Mouse (Mus musculus) frontal cortex, postnatal 36 days (tissue): ENCODE measurements around the gene Fkbp5.
A peak's percentile ranks its signal among the peaks of the same experiment; 100 is the strongest.
"Not testable (repeated sequence)": the region's sequence is repeated elsewhere in the genome, so short reads cannot be mapped to it uniquely, and the experiment has no call there.

Experiments
- DNase-seq, 2 experiments: peaks; one replicate each; pipeline ENCODE4 v3.0.0; 2022; ENCODE audit warnings: low spot score in 2 of 2

Fkbp5 gene

DNA sequence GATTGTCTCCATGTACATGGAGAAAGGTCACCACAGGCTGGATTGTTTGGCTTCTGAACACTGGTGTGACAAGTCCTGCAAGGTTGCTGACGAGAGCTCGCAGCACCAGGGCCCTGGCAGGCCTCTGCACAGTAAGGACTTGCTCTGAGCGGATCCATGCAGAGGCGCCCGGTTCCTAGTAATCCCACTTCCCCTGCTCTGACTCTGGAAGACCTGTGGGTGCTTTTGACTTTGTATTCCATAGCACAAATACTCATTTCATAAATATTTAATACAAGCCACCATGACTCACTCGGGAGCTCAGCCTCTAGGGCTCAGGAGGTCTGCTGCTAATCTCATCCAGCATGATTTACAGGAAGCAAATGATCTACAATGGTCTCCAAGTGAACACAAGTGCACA is 97.7 kb downstream of the Fkbp5 start:
- DNase-seq = no peak

DNA sequence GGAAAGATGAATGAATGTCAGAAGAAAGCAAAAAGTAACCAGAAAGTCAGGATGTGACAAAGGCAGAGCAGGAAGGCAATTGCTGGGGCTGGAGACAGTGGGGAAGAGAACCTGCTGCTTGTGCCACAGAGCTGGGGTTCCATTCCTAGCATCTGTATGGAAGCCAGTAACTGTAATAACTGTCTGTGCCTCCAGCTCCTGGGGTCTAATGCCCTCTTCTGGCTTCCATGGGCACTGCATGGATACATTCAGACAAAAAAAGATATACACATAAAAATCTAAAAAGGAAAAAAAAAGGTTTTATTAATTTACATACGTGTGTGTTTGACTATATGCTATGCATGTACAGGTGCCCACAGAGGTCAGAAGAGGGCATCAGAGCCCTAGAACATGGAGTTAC is 98.4 kb downstream of the Fkbp5 start:
- no peak for DNase-seq

DNA sequence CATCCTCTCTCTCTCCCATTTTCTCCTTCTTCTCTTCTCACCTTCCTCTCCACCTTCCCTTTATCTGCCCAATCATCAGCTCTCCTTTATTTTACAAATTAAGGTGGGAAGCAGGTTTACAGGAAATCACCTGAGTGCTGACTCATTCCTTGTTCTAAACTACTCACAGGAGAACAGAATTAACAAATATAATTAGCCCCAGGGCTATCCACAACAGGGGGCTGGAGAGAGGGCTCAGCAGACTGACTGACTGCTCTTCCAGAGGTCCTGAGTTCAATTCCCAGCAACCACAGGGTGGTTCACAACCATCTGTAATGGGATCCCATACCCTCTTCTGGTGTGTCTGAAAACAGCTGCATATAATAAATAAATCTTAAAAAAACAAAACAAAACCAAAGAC is 98.8 kb downstream of the Fkbp5 start:
- not testable (repeated sequence) for DNase-seq

DNA sequence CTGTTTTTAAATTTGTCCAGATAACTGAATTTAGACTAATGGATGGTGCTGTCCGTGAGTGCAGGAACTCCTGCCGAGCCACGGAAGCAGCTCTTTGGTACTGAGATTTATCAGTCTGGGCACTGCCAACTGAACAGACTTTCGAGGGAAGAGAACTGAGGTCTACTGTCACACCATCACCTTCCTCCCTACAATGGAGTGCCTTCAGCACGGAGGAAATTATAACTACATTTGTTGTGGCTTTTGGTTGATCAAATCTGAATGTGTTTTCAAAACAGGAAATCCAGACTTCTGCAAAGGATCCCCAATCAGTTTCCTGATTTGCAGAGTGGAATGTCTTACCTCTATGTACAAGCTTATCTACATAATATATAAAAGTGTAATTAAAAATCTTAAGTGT is 99.6 kb downstream of the Fkbp5 start:
- DNase-seq = no peak

DNA sequence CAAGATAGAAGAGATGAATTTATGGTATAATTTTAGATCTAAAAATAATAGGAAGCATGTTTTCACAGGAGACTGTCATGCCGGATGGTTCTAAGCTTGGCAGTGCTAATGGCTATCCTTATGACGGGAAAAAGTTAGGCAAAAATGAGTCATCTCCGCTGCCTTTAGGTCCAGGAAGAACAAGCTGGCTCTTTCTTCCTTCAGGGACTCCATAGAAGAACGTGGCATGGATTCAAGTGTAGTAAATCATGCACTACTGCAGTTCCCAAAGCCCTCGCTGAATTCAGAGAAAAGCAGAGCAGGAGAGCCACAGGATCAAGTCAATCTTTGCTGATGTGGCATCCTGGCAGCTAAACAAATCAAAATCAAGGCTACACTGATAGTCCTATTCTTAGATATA is 102.1 kb downstream of the Fkbp5 start:
- no peak for DNase-seq

DNA sequence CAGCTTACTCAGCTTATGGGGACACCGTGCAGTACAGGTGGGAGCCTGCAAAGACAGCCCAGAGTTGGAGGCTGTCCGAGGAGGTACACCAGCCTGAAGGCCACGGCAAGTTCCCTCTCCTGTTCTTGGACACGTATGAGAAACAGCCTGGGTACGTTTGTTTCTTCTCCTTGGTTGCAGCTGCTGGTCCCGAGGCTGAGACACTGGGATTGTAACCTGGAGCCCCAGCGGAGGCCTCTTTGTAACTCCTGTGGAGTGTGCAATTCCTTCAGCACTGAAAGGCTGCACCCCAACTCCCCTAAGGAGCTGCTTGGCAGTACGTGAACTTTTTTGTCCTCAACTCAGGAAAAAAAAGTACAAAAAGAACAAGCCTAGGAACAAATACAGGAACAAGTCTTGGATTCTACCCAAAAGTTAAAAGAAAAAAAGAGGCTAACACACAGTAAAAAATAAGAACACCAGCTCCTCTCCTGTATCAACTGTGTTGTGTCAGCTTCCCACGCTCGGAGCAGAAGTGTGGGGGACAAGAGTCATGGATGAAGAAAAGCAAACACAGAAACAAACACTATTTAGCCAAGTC is 105.9 kb downstream of the Fkbp5 start:
- no peak for DNase-seq

DNA sequence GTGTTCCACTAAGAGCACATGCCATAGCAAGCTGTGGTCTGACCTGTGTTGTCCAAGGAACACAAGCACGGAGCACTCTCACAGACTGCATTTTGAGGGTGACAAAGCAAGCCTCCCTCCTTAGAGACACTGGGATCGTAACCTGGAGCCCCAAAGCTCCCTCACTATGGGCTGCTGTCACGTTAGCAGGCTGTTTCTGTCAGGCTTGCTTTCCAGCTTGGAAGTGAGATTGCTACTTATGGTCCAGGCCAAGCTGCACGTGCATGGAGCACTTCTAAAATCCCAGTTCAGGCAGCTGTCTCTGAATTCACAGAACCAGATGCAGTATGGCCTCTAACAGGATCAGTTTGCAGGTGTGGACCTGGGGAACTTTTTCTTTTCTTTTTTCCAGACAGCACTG is 106.6 kb downstream of the Fkbp5 start:
- no peak for DNase-seq

DNA sequence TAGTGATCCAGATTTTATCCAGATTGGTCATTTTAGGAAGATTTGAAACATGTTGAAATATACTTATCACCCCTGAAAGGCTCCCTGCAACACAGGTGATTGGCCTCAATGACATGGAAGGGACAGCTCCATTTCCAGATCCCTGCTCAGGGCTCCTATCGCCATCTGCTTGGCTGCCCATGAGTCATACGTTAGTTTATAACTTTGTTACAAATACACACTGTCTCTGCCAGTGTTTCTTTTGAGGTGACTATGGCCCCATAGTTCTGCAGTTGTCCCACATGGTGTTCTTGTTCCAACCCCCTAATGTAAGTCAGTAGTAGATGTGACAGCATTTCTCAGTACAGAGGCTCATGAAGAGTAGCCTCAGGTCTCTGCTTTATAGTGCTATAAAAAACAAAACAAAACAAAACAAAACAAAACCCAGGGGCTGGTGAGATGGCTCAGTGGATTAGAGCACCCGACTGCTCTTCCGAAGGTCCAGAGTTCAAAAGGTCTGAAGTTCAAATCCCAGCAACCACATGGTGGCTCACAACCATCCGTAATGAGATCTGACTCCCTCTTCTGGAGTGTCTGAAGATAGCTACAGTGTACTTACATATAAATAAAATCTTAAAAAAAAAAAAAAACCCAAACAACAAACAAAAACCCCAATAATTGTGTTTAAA is 108.9 kb downstream of the Fkbp5 start:
- DNase-seq = no peak

DNA sequence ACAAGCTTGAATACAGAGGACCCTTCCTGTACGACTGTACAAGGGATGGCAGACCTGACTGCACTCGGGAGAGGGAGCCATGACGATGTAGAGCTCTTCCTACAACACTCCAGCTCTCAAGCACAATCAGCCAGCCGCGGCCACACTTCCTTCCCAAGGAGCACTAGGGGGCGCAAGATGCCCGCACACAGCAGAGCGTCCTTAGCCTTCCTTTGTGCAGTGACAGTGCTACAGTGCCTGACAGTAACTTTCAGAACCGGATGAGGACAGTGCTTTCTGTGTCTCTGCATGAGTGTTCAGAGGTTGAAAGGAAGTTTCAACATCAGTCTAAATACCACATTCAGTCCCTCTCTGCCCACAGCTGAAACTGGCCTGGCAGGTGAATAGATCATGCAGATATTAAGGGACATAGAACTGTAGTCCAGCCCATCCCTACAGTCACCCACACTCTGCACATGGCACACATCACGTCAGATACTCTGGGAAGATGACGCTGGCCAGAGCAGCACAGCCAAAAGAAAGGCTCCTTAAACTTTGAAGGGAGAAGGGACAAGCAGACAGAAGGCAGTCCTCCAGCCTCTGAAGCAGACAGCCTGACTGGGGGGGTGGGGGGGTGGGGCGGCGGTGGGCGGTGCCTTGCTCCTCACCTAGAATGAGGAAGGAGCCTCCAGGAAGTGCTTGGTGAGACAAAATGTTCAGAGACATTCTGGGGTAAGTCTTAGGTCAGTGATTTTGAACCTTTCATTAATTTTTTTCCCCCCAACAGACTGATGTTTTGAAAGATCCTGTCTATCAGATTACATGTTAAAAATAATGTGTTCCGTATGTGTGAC is 109.7 kb downstream of the Fkbp5 start:
- DNase-seq = peak; percentile 78 to 86

DNA sequence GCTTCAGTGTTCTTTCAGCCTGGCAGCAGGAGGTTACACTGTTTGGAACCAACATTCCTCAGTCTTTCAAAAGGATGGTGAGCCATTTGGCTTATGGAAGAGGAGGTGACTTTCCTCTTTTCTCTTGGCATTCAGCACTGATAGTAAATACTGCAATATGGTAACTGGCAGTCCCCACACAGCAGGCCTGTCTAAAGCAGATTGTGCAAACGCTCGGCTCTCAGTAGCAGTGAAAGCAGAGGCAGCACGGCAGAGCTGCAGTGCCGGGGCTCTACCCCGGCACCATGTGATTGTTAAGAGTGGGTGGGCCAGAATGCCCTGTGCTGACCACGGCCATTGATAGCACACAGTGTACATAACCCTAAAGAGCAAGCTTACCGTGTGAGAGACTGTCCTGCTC is 110.9 kb downstream of the Fkbp5 start:
- DNase-seq = peak in 1 of 2 experiments; percentile 61

DNA sequence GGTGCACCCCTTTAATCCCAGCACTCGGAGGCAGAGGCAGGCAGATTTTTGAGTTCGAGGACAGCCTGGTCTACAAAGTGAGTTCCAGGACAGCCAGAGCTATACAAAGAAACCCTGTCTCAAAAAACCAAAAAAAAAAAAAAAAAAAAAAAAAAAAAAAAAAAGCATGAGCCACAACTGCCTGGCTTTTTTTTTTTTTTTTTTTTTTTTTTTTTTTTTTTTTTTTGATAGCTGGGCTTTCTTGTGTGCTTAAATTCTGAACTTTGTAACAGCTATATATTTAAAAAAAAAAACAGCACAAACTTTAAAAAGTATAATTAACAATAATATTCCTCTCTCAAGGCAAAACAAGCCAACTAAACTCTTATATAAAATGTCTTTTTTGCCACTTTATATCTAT is 112.6 kb downstream of the Fkbp5 start:
- DNase-seq = not testable (repeated sequence)

DNA sequence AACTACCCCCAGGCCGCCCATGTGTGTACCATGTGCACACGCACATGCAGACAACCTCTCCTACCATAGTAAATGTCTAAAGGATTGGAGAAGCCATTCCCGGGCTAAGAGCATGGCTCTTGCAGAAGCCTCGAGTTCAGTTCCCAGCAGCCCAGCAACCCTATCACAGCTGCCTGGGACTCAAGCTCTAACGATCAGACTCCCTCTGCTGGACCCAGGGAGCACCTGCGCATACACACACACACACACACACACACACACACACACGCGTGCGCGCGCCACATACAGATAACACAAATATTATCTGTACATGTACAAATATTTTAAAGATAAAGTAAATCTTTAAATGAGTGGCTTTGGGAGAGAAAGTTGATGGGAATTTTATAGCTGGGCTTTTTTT is 113.0 kb downstream of the Fkbp5 start:
- DNase-seq = no peak

DNA sequence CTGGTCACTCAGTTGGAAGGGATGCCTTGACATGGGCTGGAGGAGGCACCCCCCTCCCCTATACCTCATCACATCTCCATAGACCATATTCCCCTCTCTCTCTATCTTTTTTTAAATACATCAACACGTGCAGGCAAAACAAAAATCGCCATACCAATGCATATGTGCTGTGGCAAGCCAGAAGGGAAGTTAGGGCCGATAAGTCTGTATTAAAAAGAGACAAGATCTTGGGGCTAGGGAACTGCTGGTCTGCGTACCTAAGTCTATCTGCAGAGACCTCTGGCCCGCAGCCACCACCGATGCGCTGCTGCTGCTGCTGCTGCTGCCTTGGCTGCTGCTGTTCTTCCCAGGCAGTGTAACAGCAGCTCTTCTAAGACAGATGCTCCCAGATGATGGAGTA is 122.3 kb downstream of the Fkbp5 start:
- no peak for DNase-seq

DNA sequence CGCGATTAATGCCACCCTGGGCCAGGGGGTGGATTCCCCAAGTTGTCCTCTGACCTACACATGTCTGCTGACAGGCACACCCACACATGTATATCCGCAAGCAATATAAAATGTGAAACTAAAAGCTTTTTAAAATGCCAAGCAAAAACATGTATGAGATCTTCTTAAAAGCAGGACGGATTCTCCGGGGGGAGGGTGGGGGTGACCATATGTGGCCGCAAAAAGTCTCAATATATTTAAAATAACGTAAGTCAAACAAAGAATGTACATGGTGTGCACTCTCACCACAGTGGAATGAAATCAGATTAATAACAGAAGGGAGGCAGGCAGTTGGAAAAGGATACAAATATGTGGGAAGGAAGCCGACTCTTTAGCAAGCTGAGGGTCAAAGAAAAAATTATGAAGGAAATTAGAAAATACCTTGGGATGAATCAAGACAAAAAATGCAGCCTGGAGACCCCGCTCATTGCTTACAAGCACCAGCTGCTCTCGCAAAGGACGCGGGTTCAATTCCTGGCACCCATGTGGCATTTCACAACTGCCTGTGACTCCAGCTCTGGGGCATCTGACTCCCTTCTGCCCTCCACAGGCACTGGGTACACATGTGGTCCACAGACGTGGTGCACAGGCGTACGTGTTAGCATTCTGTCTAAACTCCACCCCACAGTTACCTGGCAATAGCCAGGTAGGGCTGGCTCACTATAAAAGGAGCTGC is 123.1 kb downstream of the Fkbp5 start:
- DNase-seq = no peak

DNA sequence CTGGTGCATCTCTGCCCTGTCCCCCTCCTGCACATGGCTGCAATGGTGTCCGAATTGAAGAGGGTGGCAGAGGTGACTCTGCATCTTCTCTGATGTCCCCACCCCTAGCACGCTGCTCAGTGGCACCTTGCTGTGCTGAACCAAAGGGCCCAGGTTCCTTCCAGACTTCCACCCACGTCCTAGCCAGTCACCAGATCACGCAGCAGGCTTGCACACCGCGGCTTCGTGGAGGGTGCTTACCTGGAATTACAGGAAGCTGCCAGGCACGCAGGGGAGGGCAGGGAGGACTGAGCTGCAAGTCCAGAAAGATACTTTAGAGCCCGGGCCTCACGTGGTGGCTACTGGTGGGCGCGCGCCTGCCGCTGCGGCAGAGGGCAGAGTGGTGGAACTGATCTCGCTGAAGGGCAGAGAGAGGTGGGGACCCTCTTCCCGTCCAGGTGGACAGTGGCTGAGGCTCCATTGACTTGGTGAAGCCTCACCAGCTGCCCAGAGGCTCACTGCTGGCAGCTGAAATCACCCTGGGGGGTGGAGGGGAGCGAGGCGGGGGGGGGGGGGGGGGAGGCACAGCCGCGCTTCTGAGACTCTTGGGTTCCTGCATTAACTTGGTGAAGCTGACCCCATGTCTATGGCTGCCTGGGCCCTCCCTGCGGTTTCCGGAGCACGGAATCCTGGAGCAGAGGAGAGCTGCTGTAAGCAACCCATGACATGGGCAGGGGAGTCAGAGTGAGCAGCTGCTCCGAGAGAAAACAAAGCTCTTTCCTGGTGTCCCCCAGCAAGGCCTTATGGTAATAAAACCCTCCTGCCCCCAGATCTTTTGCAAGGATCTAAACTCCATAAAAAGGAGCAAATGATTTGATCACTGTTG is 125.5 kb downstream of the Fkbp5 start:
- no peak for DNase-seq

DNA sequence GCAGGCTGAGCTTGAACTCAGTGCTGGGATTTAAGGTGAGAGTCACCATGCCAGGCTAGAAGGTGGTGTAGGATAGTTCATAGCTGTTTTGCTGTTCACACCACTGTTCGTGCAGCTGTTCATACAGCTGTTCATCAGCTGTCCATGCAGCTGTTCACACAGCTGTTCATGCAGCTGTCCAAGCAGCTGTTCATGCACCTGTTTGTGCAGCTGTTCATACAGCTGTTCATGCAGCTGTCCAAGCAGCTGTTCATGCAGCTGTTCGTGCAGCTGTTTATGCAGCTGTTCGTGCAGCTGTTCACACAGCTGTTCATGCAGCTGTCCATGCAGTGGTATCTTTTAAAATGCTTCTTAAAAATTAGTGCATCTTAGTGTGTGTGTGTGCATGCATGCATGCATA is 128.8 kb downstream of the Fkbp5 start:
- DNase-seq = no peak

DNA sequence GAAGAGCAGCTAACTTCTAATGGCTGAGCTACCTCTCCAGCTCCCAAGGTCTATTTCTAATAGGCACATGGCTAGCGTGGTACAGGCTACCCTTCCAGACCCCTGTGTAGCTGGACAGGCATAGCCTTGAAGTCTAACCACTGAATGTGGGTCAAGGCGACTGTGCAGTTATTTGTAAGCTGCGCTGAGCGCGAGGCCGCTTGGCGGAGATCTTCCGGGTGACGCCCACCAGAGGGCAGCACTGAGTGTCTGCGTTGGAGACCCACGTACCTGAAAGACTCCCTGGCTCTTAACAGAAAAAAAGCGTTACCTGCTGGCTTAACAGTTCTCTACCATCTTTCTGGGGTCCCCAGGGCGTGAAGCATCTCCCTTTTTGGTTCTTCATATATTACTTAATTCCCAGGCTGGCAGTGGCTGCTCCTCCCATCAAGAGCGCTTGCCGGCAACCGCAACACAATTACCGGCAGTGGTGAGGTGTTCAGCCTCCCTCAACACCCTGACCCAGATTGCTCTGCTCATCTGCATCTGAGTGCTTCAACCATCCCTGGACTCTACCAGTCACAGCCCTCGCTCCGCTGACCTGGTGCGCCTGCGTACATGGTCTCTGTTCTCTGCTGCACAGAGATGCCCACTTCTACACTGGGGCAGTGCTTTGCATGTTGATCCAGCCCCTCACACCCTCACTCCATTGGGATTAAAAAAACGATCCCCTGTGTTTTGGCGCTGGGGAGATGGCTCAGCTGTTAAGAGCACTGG is 131.0 kb downstream of the Fkbp5 start:
- DNase-seq = peak; percentile 83 to 89

DNA sequence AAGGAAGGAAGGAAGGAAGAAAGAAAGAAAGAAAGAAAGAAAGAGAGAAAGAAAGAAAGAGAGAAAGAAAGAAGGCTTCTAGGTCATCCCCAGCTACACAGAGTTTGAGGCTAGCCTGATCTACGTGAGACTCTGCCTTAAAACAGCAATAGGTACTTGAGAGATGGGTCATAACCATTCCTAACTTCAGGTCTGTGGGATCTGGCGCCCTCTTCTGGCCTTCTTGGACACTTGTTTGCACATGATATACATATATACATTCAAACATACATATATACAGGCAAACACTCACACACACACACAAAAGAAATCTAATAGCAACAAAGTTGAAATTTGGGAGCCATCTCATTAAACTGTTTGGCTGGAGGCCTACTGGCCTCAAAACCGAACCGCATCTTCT is 133.0 kb downstream of the Fkbp5 start:
- DNase-seq = no peak

DNA sequence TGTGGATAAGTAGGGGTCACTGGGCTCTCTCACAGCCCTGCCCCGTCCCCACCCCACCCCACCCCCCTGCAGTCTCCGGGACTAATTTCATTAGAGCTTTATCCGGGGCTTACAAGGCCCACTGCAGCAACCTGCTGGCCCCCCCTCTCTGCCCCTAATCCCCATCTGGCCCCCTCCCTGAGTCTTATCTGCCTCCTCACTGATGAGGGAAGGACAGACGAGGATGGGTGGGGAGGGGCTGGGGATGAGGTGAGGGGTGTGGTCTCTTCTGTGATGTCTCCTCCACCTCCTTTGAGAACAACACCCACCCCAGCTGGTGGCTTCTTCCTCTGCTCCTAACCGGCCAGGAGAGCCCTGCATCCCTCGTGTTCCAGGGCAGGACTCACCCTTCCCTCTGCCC is 137.1 kb downstream of the Fkbp5 start:
- no peak for DNase-seq

DNA sequence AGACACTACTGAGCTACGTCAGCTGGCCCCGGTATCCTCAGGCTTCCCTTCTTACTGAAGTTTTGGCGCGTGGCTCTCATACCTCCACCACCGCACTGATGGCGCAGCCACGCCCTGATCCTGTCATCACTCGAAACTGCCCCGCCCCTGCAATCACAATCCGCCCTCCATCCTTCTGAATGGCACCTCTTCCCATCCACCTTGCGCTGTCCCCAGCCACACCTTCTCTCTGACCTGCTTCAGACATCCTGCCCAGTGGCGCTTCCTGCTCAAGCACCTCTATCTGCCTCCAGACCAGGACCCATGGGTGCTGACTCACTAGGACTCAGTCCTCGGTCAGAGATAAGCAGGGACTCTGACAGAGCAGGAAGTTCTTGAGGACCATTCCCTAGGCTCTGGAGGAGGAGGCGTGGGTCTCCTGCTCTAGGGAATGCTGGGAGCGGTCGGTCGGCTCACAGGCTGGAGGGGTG is 141.7 kb downstream of the Fkbp5 start:
- no peak for DNase-seq

DNA sequence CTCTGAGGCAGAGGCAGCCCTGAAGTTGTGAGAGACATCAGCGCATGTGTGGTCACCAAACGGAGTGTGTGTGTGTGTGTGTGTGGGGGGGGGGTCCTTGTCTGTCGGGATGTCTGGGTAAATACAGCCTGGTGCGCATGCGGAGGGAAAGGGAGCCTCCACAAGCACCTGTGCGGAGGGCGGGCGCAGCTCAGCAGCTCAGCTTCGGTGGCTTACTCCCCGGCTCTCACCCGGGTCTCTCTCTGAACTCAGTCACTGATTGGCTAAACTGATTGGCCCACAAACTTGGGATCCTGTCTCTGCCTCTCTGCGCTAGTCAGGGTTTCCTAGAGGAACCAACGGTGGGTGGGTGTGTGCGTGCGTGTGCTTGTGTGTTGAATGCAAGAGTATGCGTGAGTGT is 142.8 kb downstream of the Fkbp5 start:
- no peak for DNase-seq
